Mouse (Mus musculus): Measurements from ENCODE around the gene Lhpp.
"Not testable (repeated sequence)": the region's sequence is repeated elsewhere in the genome, so short reads cannot be mapped to it uniquely, and the experiment has no call there.

Gene Lhpp

GRCm38 (mm10) chr7:132644605-132645279 lies 34.3 kb downstream of the Lhpp start:
- DNase-seq (ENCODE audit: low read depth, low spot score), result no peak

GRCm38 (mm10) chr7:132646514-132646913 lies 36.1 kb downstream of the Lhpp start:
- DNase-seq (ENCODE audit: low read depth, low spot score), result no peak

GRCm38 (mm10) chr7:132654412-132654811 lies 44.0 kb downstream of the Lhpp start:
- no peak for DNase-seq (ENCODE audit: low read depth, low spot score)

- peak; percentile 92 for DNase-seq (ENCODE audit: low read depth, low spot score)
These were observed 45.6 kb downstream of the Lhpp start for GRCm38 (mm10) chr7:132656075-132656474.

- DNase-seq (ENCODE audit: low read depth, low spot score), result peak; percentile 94
These were observed 46.1 kb downstream of the Lhpp start for GRCm38 (mm10) chr7:132656548-132656947.

- DNase-seq (ENCODE audit: low read depth, low spot score), result no peak
These were observed 47.1 kb downstream of the Lhpp start for GRCm38 (mm10) chr7:132657371-132658057.

GRCm38 (mm10) chr7:132658058-132658450 lies 47.6 kb downstream of the Lhpp start:
- DNase-seq (ENCODE audit: low read depth, low spot score), result no peak

- no peak for DNase-seq (ENCODE audit: low read depth, low spot score)
These were observed 48.2 kb downstream of the Lhpp start for GRCm38 (mm10) chr7:132658688-132659087.

- DNase-seq (ENCODE audit: low read depth, low spot score), result no peak
These were observed 49.2 kb downstream of the Lhpp start for GRCm38 (mm10) chr7:132659633-132660032.

GRCm38 (mm10) chr7:132662831-132663230 lies 52.4 kb downstream of the Lhpp start:
- not testable (repeated sequence) for DNase-seq (ENCODE audit: low read depth, low spot score)

- no peak for DNase-seq (ENCODE audit: low read depth, low spot score)
These were observed 54.4 kb downstream of the Lhpp start for GRCm38 (mm10) chr7:132664815-132665214.

GRCm38 (mm10) chr7:132665664-132666382 lies 55.4 kb downstream of the Lhpp start:
- no peak for DNase-seq (ENCODE audit: low read depth, low spot score)

GRCm38 (mm10) chr7:132666516-132666915 lies 56.1 kb downstream of the Lhpp start:
- DNase-seq (ENCODE audit: low read depth, low spot score), result no peak

GRCm38 (mm10) chr7:132668604-132669003 lies 58.2 kb downstream of the Lhpp start:
- peak; percentile 28 for DNase-seq (ENCODE audit: low read depth, low spot score)

GRCm38 (mm10) chr7:132669999-132670862 lies 59.8 kb downstream of the Lhpp start:
- DNase-seq (ENCODE audit: low read depth, low spot score), result no peak

GRCm38 (mm10) chr7:132670863-132671165 lies 60.4 kb downstream of the Lhpp start:
- no peak for DNase-seq (ENCODE audit: low read depth, low spot score)

- peak; percentile 41 for DNase-seq (ENCODE audit: low read depth, low spot score)
These were observed 62.1 kb downstream of the Lhpp start for GRCm38 (mm10) chr7:132672481-132672959.

GRCm38 (mm10) chr7:132673931-132674755 lies 63.7 kb downstream of the Lhpp start:
- DNase-seq (ENCODE audit: low read depth, low spot score), result no peak

GRCm38 (mm10) chr7:132675922-132676321 lies 65.5 kb downstream of the Lhpp start:
- no peak for DNase-seq (ENCODE audit: low read depth, low spot score)

- no peak for DNase-seq (ENCODE audit: low read depth, low spot score)
These were observed 68.7 kb downstream of the Lhpp start for GRCm38 (mm10) chr7:132679117-132679516.

- no peak for DNase-seq (ENCODE audit: low read depth, low spot score)
These were observed 69.1 kb downstream of the Lhpp start for GRCm38 (mm10) chr7:132679549-132679948.

All from 3T3-L1 (cell line).